Mouse (Mus musculus): Measurements from ENCODE around the gene Kti12. TPM values are rescaled to one million over a fixed set of nuclear protein-coding genes. Genes with fewer than 3 reads are reported as not detected.

Kti12 gene
- polyA plus RNA-seq, 1 experiment from 2014 or later, result 60.9 TPM

GRCm38 (mm10) chr4:108883815-108884214 is 36.2 kb downstream of the Kti12 start:
- H3K9ac ChIP-seq (ENCODE audit: low read length), result no peak overlapping the region
- no peaks in the 10 kb centered on the region for H3K4me1 ChIP-seq (ENCODE audit: control insufficient read depth, insufficient read depth, low read length)
- no peaks in the 10 kb centered on the region for H3K9me3 ChIP-seq (ENCODE audit: control insufficient read depth, low read length)
- H3K36me3 ChIP-seq (ENCODE audit: control insufficient read depth, insufficient read depth, low read length), result no peaks in the 10 kb centered on the region
- DNase-seq (ENCODE audit: low spot score) (peak; percentile 28), ATAC-seq (ENCODE audit: insufficient number of reproducible peaks, low FRiP score, low TSS enrichment, low read depth) (no peak)
- no peak overlapping the region for H3K27ac ChIP-seq (replicated peaks; ENCODE audit: low read depth, low read length)
- H3K27me3 ChIP-seq (ENCODE audit: control insufficient read depth, insufficient read depth, low read length), result no peaks in the 10 kb centered on the region
- H3K4me3 ChIP-seq (ENCODE audit: low read depth, low read length), result no peak overlapping the region
- WGBS, result 56% methylated on average over 13 of the region's 13 CpGs
- no peak overlapping the region for H3K4me2 ChIP-seq (ENCODE audit: low read depth, severe bottlenecking)

DNA sequence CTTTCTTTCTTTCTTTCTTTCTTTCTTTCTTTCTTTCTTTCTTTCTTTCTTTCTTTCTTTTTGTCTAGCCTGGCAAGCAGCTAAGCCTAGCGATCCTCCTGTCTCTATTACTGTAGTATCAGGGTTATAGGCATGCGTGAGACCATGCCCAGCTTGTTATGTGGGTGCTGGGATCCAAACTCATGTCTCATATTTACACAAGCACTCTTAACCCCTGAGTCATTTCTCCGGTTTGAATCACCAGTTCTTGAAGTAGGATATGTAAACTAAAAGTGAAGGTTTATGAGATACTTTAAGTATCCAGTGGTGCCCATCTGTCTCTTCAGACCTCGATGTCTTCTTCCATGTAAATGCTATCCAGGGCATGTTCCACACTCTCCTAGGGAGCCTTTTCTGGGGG is 39.9 kb downstream of the Kti12 start:
- no peak overlapping the region for H3K4me3 ChIP-seq (ENCODE audit: low read depth, low read length)
- no peaks in the 10 kb centered on the region for H3K9me3 ChIP-seq (ENCODE audit: control insufficient read depth, low read length)
- DNase-seq (ENCODE audit: low spot score), result no peak
- H3K9ac ChIP-seq (ENCODE audit: low read length), result no peak overlapping the region
- no peak for ATAC-seq (ENCODE audit: insufficient number of reproducible peaks, low FRiP score, low TSS enrichment, low read depth)
- H3K27me3 ChIP-seq (ENCODE audit: control insufficient read depth, insufficient read depth, low read length), result no peaks in the 10 kb centered on the region
- H3K4me1 ChIP-seq (ENCODE audit: control insufficient read depth, insufficient read depth, low read length), result no peaks in the 10 kb centered on the region
- H3K27ac ChIP-seq (replicated peaks; ENCODE audit: low read depth, low read length), result no peak overlapping the region
- H3K4me2 ChIP-seq (ENCODE audit: low read depth, severe bottlenecking), result no peak overlapping the region
- WGBS, result 85% methylated on average over 4 of the region's 4 CpGs
- H3K36me3 ChIP-seq (ENCODE audit: control insufficient read depth, insufficient read depth, low read length), result no peaks in the 10 kb centered on the region

- Histone ChIP-seq H3K36me3 (ENCODE audit: control insufficient read depth, insufficient read depth, low read length) (no peaks in the 10 kb centered on the region), H3K4me2 (ENCODE audit: low read depth, severe bottlenecking) (no peak overlapping the region), H3K4me1 (ENCODE audit: control insufficient read depth, insufficient read depth, low read length) (no peaks in the 10 kb centered on the region), H3K4me3 (ENCODE audit: low read depth, low read length) (no peak overlapping the region), H3K27ac (replicated peaks; ENCODE audit: low read depth, low read length) (no peak overlapping the region), H3K27me3 (ENCODE audit: control insufficient read depth, insufficient read depth, low read length) (no peaks in the 10 kb centered on the region), H3K9ac (ENCODE audit: low read length) (no peak overlapping the region), H3K9me3 (ENCODE audit: control insufficient read depth, low read length) (no peaks in the 10 kb centered on the region)
- DNase-seq (ENCODE audit: low spot score) (no peak), ATAC-seq (ENCODE audit: insufficient number of reproducible peaks, low FRiP score, low TSS enrichment, low read depth) (no peak)
- WGBS, result 85% methylated on average over 6 of the region's 6 CpGs
Measured at GRCm38 (mm10) chr4:108890876-108891275, 43.3 kb downstream of the Kti12 start.

Other genes with a start within 250 kb of the Kti12 start
- gene Cc2d1b, start 227.8 kb upstream of the Kti12 start, polyA plus RNA-seq (2014; fragmentation: Nextera tagmentation; extraction: Ambion mirVana), result 27.6 and 27.7 TPM in 2 replicates
- 1.2 and 1.8 TPM in 2 replicates for gene 3110021N24Rik, start 128.1 kb upstream of the Kti12 start, polyA plus RNA-seq (2014; fragmentation: Nextera tagmentation; extraction: Ambion mirVana)
- 4.7 and 4.8 TPM in 2 replicates for gene Zfyve9, start 67.0 kb upstream of the Kti12 start, polyA plus RNA-seq (2014; fragmentation: Nextera tagmentation; extraction: Ambion mirVana)
- 249 and 251 TPM in 2 replicates for gene Btf3l4, start 14.2 kb upstream of the Kti12 start, polyA plus RNA-seq (2014; fragmentation: Nextera tagmentation; extraction: Ambion mirVana)
- gene Txndc12, start 13.2 kb upstream of the Kti12 start, polyA plus RNA-seq (2014; fragmentation: Nextera tagmentation; extraction: Ambion mirVana), result 116 TPM in 2 replicates
- 0.71 and 1.5 TPM in 2 replicates for gene A730015C16Rik, start 834 bp downstream of the Kti12 start, polyA plus RNA-seq (2014; fragmentation: Nextera tagmentation; extraction: Ambion mirVana)
- 13.3 and 13.4 TPM in 2 replicates for gene Rab3b, start 31.3 kb downstream of the Kti12 start, polyA plus RNA-seq (2014; fragmentation: Nextera tagmentation; extraction: Ambion mirVana)
- 54.6 and 67.7 TPM in 2 replicates for gene Nrd1, start 152.9 kb downstream of the Kti12 start, polyA plus RNA-seq (2014; fragmentation: Nextera tagmentation; extraction: Ambion mirVana)